Mouse (Mus musculus): ENCODE measurements around the gene Hsd17b2. TPM values are rescaled to one million over a fixed set of nuclear protein-coding genes. Genes with fewer than 3 reads are reported as not detected.

Gene Hsd17b2
- polyA plus RNA-seq, 1 experiment from 2014 or later, result not detected

DNA sequence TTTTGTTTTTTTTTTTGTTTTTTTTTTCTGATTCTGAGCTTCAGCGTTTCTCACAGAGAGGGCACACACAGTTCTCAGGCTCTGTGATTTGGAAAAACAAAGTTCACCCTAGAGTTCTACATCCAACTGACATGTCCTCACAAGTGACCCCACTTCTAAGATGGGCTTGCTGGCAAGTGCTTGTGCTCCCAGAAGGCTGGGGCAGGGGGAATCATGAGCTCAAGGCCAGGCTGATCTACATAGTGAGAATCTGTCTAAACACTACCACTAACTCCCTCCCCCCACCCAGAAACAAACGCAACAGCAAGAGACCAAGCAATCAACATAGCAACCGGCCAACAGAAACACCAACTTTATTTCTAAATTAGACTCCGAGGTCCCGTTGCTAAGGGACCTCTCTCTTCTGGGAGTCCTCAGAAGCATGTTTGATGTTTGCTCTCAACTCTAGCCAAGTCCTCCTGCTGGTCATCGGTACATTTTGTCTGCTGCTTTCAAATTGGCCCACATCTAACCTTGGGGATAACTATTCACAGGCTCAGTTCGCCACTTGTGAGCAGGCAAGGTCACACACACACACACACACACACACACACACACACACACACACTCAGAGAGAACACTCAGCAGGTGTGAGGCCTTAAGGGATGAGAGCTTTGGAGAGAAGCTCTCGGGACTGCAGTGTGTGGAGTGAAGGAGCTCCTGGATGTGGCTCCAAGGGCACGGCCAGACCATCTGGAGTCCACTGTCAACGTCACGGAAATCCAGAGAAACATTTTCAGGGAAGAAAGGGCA lies 77.0 kb downstream of the Hsd17b2 start:
- Histone ChIP-seq H3K27ac (ENCODE audit: low read length) (no peak overlapping the region), H3K4me2 (ENCODE audit: low read depth, low read length) (no peak overlapping the region), H3K4me3 (ENCODE audit: low read length) (no peak overlapping the region), H3K9me3 (ENCODE audit: control insufficient read depth, low read length) (no peaks in the 10 kb centered on the region), H3K4me1 (replicated peaks; ENCODE audit: control insufficient read depth, insufficient read depth, low read length) (no peaks in the 10 kb centered on the region), H3K27me3 (ENCODE audit: control insufficient read depth, insufficient read depth, low read depth, low read length) (no peaks in the 10 kb centered on the region), H3K36me3 (ENCODE audit: control insufficient read depth, insufficient read depth, low read length) (no peaks in the 10 kb centered on the region), H3K9ac (ENCODE audit: low read length) (no peak overlapping the region)
- no peak for ATAC-seq (ENCODE audit: low read depth)
- 48% methylated on average over 11 of the region's 11 CpGs for WGBS

- Histone ChIP-seq H3K9me3 (ENCODE audit: control insufficient read depth, low read length) (no peaks in the 10 kb centered on the region), H3K4me2 (ENCODE audit: low read depth, low read length) (no peak overlapping the region), H3K4me3 (ENCODE audit: low read length) (no peak overlapping the region), H3K27ac (ENCODE audit: low read length) (no peak overlapping the region), H3K9ac (ENCODE audit: low read length) (no peak overlapping the region), H3K4me1 (replicated peaks; ENCODE audit: control insufficient read depth, insufficient read depth, low read length) (no peaks in the 10 kb centered on the region), H3K27me3 (ENCODE audit: control insufficient read depth, insufficient read depth, low read depth, low read length) (no peaks in the 10 kb centered on the region), H3K36me3 (ENCODE audit: control insufficient read depth, insufficient read depth, low read length) (no peaks in the 10 kb centered on the region)
- ATAC-seq (ENCODE audit: low read depth), result no peak
- 82% methylated on average over 6 of the region's 6 CpGs for WGBS
These were observed 77.6 kb downstream of the Hsd17b2 start for GRCm38 (mm10) chr8:117779344-117779743.

GRCm38 (mm10) chr8:117781375-117782129 lies 79.8 kb downstream of the Hsd17b2 start:
- H3K36me3 ChIP-seq (ENCODE audit: control insufficient read depth, insufficient read depth, low read length), result no peaks in the 10 kb centered on the region
- no peak overlapping the region for H3K4me2 ChIP-seq (ENCODE audit: low read depth, low read length)
- H3K27ac ChIP-seq (ENCODE audit: low read length), result no peak overlapping the region
- H3K4me3 ChIP-seq (ENCODE audit: low read length), result no peak overlapping the region
- no peak overlapping the region for H3K9ac ChIP-seq (ENCODE audit: low read length)
- H3K4me1 ChIP-seq (replicated peaks; ENCODE audit: control insufficient read depth, insufficient read depth, low read length), result no peaks in the 10 kb centered on the region
- no peak for ATAC-seq (ENCODE audit: low read depth)
- 56% methylated on average over 6 of the region's 6 CpGs for WGBS
- no peaks in the 10 kb centered on the region for H3K9me3 ChIP-seq (ENCODE audit: control insufficient read depth, low read length)
- H3K27me3 ChIP-seq (ENCODE audit: control insufficient read depth, insufficient read depth, low read depth, low read length), result no peaks in the 10 kb centered on the region

GRCm38 (mm10) chr8:117783021-117783420 lies 81.3 kb downstream of the Hsd17b2 start:
- Histone ChIP-seq H3K4me2 (ENCODE audit: low read depth, low read length) (no peak overlapping the region), H3K36me3 (ENCODE audit: control insufficient read depth, insufficient read depth, low read length) (0 out of 2 replicates have a peak, but pooled peaks cover 3% of the 10 kb centered on the region), H3K4me3 (ENCODE audit: low read length) (no peak overlapping the region), H3K4me1 (replicated peaks; ENCODE audit: control insufficient read depth, insufficient read depth, low read length) (no peaks in the 10 kb centered on the region), H3K9ac (ENCODE audit: low read length) (no peak overlapping the region), H3K9me3 (ENCODE audit: control insufficient read depth, low read length) (no peaks in the 10 kb centered on the region), H3K27me3 (ENCODE audit: control insufficient read depth, insufficient read depth, low read depth, low read length) (no peaks in the 10 kb centered on the region), H3K27ac (ENCODE audit: low read length) (no peak overlapping the region)
- 87% methylated on average over 7 of the region's 7 CpGs for WGBS
- ATAC-seq (ENCODE audit: low read depth), result no peak

GRCm38 (mm10) chr8:117786428-117786827 lies 84.7 kb downstream of the Hsd17b2 start:
- WGBS, result 82% methylated on average over 3 of the region's 3 CpGs
- no peaks in the 10 kb centered on the region for H3K4me1 ChIP-seq (replicated peaks; ENCODE audit: control insufficient read depth, insufficient read depth, low read length)
- no peak overlapping the region for H3K4me2 ChIP-seq (ENCODE audit: low read depth, low read length)
- H3K9me3 ChIP-seq (ENCODE audit: control insufficient read depth, low read length), result no peaks in the 10 kb centered on the region
- no peak overlapping the region for H3K4me3 ChIP-seq (ENCODE audit: low read length)
- no peak overlapping the region for H3K27ac ChIP-seq (ENCODE audit: low read length)
- peaks cover 26% of the 10 kb centered on the region for H3K36me3 ChIP-seq (ENCODE audit: control insufficient read depth, insufficient read depth, low read length)
- no peak for ATAC-seq (ENCODE audit: low read depth)
- H3K9ac ChIP-seq (ENCODE audit: low read length), result no peak overlapping the region
- no peaks in the 10 kb centered on the region for H3K27me3 ChIP-seq (ENCODE audit: control insufficient read depth, insufficient read depth, low read depth, low read length)

GRCm38 (mm10) chr8:117792616-117793144 lies 91.0 kb downstream of the Hsd17b2 start:
- Histone ChIP-seq H3K27me3 (ENCODE audit: control insufficient read depth, insufficient read depth, low read depth, low read length) (no peaks in the 10 kb centered on the region), H3K36me3 (ENCODE audit: control insufficient read depth, insufficient read depth, low read length) (peaks cover 48% of the 10 kb centered on the region), H3K4me2 (ENCODE audit: low read depth, low read length) (no peak overlapping the region), H3K4me1 (replicated peaks; ENCODE audit: control insufficient read depth, insufficient read depth, low read length) (no peaks in the 10 kb centered on the region), H3K9ac (ENCODE audit: low read length) (no peak overlapping the region), H3K9me3 (ENCODE audit: control insufficient read depth, low read length) (no peaks in the 10 kb centered on the region), H3K4me3 (ENCODE audit: low read length) (no peak overlapping the region), H3K27ac (ENCODE audit: low read length) (no peak overlapping the region)
- no peak for ATAC-seq (ENCODE audit: low read depth)
- 84% methylated on average over 19 of the region's 19 CpGs for WGBS

- 91% methylated on average over 10 of the region's 10 CpGs for WGBS
- Histone ChIP-seq H3K9me3 (ENCODE audit: control insufficient read depth, low read length) (no peaks in the 10 kb centered on the region), H3K4me3 (ENCODE audit: low read length) (no peak overlapping the region), H3K4me1 (replicated peaks; ENCODE audit: control insufficient read depth, insufficient read depth, low read length) (0 out of 2 replicates have a peak, but pooled peaks cover under 1% of the 10 kb centered on the region), H3K4me2 (ENCODE audit: low read depth, low read length) (no peak overlapping the region), H3K9ac (ENCODE audit: low read length) (no peak overlapping the region), H3K27me3 (ENCODE audit: control insufficient read depth, insufficient read depth, low read depth, low read length) (no peaks in the 10 kb centered on the region), H3K36me3 (ENCODE audit: control insufficient read depth, insufficient read depth, low read length) (peaks cover 49% of the 10 kb centered on the region), H3K27ac (ENCODE audit: low read length) (no peak overlapping the region)
- no peak for ATAC-seq (ENCODE audit: low read depth)
These were observed 92.9 kb downstream of the Hsd17b2 start for GRCm38 (mm10) chr8:117794581-117794980.

DNA sequence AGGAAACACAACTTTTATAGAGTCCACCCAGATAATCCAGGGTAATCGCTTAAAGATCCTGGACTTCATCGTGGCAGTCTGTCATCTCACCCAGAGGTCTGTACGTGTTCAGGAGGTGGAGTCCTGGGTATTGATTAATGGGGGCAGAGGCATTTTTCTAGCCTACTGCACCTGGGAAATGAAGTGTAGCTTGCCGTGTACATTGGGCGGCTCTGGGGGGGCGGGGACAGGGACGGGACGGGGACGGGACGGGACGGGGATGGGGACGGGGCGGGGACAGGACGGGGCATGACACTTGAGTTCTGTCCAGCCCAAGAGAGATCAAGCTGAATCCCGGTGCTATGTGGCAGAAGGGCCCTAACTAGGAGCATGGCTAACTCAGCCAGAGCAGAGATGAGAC lies 94.8 kb downstream of the Hsd17b2 start:
- Histone ChIP-seq H3K27me3 (ENCODE audit: control insufficient read depth, insufficient read depth, low read depth, low read length) (no peaks in the 10 kb centered on the region), H3K4me2 (ENCODE audit: low read depth, low read length) (no peak overlapping the region), H3K36me3 (ENCODE audit: control insufficient read depth, insufficient read depth, low read length) (peaks cover 32% of the 10 kb centered on the region), H3K9me3 (ENCODE audit: control insufficient read depth, low read length) (no peaks in the 10 kb centered on the region), H3K9ac (ENCODE audit: low read length) (no peak overlapping the region), H3K4me1 (replicated peaks; ENCODE audit: control insufficient read depth, insufficient read depth, low read length) (peaks cover 13% of the 10 kb centered on the region), H3K4me3 (ENCODE audit: low read length) (no peak overlapping the region), H3K27ac (ENCODE audit: low read length) (no peak overlapping the region)
- WGBS, result 87% methylated on average over 12 of the region's 15 CpGs
- no peak for ATAC-seq (ENCODE audit: low read depth)

GRCm38 (mm10) chr8:117798066-117798465 lies 96.4 kb downstream of the Hsd17b2 start:
- H3K27ac ChIP-seq (ENCODE audit: low read length), result no peak overlapping the region
- H3K4me3 ChIP-seq (ENCODE audit: low read length), result no peak overlapping the region
- no peaks in the 10 kb centered on the region for H3K9me3 ChIP-seq (ENCODE audit: control insufficient read depth, low read length)
- no peak overlapping the region for H3K4me2 ChIP-seq (ENCODE audit: low read depth, low read length)
- H3K36me3 ChIP-seq (ENCODE audit: control insufficient read depth, insufficient read depth, low read length), result peaks cover 26% of the 10 kb centered on the region
- H3K27me3 ChIP-seq (ENCODE audit: control insufficient read depth, insufficient read depth, low read depth, low read length), result no peaks in the 10 kb centered on the region
- H3K4me1 ChIP-seq (replicated peaks; ENCODE audit: control insufficient read depth, insufficient read depth, low read length), result peaks cover 13% of the 10 kb centered on the region
- WGBS, result 92% methylated on average over 2 of the region's 2 CpGs
- ATAC-seq (ENCODE audit: low read depth), result no peak
- no peak overlapping the region for H3K9ac ChIP-seq (ENCODE audit: low read length)
